Mouse (Mus musculus): ENCODE results near the gene Ccdc12.

DNA sequence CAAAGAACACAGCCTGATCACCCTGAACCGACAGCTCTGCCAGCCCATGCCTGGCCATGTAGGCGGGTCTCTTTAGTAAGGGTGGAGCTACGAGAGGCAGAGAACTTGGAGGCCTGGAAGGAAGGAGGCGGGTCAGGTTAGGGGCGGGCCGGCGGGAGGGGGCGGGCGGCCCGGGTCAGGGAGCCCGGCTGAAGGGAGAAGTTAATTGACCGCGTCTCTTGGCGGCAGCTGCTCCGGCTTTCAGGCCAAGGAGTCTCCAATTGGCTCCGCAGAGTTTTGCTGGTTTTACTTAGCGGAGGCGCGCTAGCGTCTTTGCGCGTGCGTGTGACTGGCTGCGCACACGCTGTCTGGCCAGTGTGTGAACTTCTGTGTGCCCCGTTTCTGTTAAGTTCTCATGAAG lies 76.3 kb downstream of the Ccdc12 start:
- TF ChIP-seq CTCF (conservative IDR thresholded peaks at IDR 0.05 in 1 of 2, IDR thresholded peaks at IDR 0.05 in 1 of 2; ENCODE audit: low read depth in 2 of 2, low read length in 2 of 2) (no peak), HCFC1 (IDR thresholded peaks at IDR 0.05; ENCODE audit: low read depth, low read length) (no peak), EP300 (IDR thresholded peaks at IDR 0.05; ENCODE audit: low read length) (no peak), USF1 (IDR thresholded peaks at IDR 0.05; ENCODE audit: low read depth, low read length) (no peak), POLR2AphosphoS2 (IDR thresholded peaks at IDR 0.05; ENCODE audit: low read depth, low read length) (no peak), MXI1 (IDR thresholded peaks at IDR 0.05; ENCODE audit: low read depth, low read length) (no peak), POLR2A (IDR thresholded peaks at IDR 0.05; ENCODE audit: low read depth, low read length) (peak; percentile 62), RAD21 (IDR thresholded peaks at IDR 0.05; ENCODE audit: low read depth, low read length) (no peak), ETS1 (conservative IDR thresholded peaks at IDR 0.05; ENCODE audit: low read depth, low read length) (no peak), MAFK (IDR thresholded peaks at IDR 0.05; ENCODE audit: insufficient replicate concordance, low read length) (no peak), SIN3A (IDR thresholded peaks at IDR 0.05; ENCODE audit: low read length) (no peak), NELFE (IDR thresholded peaks at IDR 0.05; ENCODE audit: low read depth, low read length) (peak; percentile 49; the same call in 1 of the 2 replicates), MAX (IDR thresholded peaks at IDR 0.05; ENCODE audit: low read length) (no peak)

Data from CH12.LX (cell line).